Mouse (Mus musculus): ENCODE results near the gene Zfp128. TPM values are rescaled to one million over a fixed set of nuclear protein-coding genes. Genes with fewer than 3 reads are reported as not detected.
A peak's percentile ranks its signal among the peaks of the same experiment; 100 is the strongest.
"Not testable (repeated sequence)": the region's sequence is repeated elsewhere in the genome, so short reads cannot be mapped to it uniquely, and the experiment has no call there.

Gene Zfp128
- 5.4 and 5.9 TPM in 2 replicates for polyA plus RNA-seq (2016; fragmentation: Nextera tagmentation; extraction: Ambion mirVana)

DNA sequence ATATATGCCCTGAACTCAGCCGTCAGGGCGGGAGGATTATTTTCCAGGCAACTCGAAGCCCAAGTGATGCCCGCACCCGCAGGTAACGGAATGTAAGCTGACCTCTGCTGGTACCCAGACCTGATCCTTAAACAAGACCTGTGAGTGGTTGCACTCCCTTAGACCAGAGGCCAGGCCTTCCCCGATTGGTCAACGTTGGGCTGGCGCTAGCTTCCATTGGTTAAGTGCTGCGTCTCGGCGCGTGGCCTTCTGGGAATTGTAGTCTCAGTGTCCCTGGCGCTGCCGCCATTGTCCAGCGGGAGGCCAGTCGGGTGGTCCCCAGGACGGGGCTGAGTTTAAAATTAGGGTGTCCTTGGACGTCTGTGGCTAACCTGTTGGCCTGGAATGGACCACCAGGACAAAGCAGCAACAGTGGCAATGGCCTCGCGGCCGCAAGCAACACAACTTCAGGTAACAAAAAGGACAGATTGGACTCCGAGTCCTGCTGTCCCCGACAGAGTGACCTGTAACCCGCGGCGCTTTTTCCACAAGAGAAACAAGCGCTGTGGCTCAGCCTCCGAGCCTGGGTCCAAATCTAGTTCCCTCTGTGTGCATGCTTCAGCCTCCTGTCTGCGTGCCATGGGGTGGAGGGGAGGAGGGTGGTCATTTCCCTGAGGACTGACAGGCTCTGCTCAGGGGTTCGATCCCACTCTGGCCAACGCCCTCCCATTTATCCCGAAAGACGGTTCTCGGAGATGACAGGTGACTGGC, at the start of gene Zfp128:
TSS of gene Zfp128 (plus strand) at position 267 of the 750 bp plus-strand sequence.
- Histone ChIP-seq H3K27ac (no peak within 1 kb of the TSS), H3K4me1 (0 out of 2 replicates have a peak, but pooled peaks cover 6% of the 10 kb centered on the region), H3K9ac (peak within 1 kb of the TSS; percentile 81), H3K9me3 (no peaks in the 10 kb centered on the region), H3K36me3 (peaks cover 18% of the 10 kb centered on the region), H3K4me2 (replicated peaks) (peak within 1 kb of the TSS; percentile 70), H3K27me3 (no peaks in the 10 kb centered on the region), H3K4me3 (peak within 1 kb of the TSS; percentile 79)
- WGBS = 2% methylated on average over 35 of the region's 35 CpGs
- peak; percentile 100 for ATAC-seq (ENCODE audit: insufficient number of reproducible peaks, insufficient read depth, low FRiP score, low TSS enrichment)

GRCm38 (mm10) chr7:12834162-12835120, 46.5 kb upstream of the Zfp128 start, which contains the start of gene Zfp110:
Gene Zfp110, plus strand, starts transcription at chr7:12834761.
- Histone ChIP-seq H3K27me3 (no peaks in the 10 kb centered on the region), H3K4me1 (no peaks in the 10 kb centered on the region), H3K4me2 (replicated peaks) (peak within 1 kb of the TSS; percentile 52), H3K9ac (peak within 1 kb of the TSS; percentile 54), H3K36me3 (peaks cover 32% of the 10 kb centered on the region), H3K4me3 (peak within 1 kb of the TSS; percentile 54), H3K9me3 (peaks cover 37% of the 10 kb centered on the region), H3K27ac (peak within 1 kb of the TSS; percentile 36; the same call in 1 of the 2 replicates)
- 3% methylated on average over 47 of the region's 47 CpGs for WGBS
- ATAC-seq (ENCODE audit: insufficient number of reproducible peaks, insufficient read depth, low FRiP score, low TSS enrichment) = peak; percentile 97

- H3K4me2 ChIP-seq (replicated peaks) = peak overlapping the region; percentile 52
- no peaks in the 10 kb centered on the region for H3K4me1 ChIP-seq
- H3K9me3 ChIP-seq = peaks cover 43% of the 10 kb centered on the region
- peak overlapping the region; percentile 36; the same call in 1 of the 2 replicates for H3K27ac ChIP-seq
- H3K36me3 ChIP-seq = peaks cover 38% of the 10 kb centered on the region
- WGBS = 44% methylated on average over 13 of the region's 13 CpGs
- H3K27me3 ChIP-seq = no peaks in the 10 kb centered on the region
- H3K4me3 ChIP-seq = peak overlapping the region; percentile 54
- H3K9ac ChIP-seq = peak overlapping the region; percentile 54
- peak; percentile 39 for ATAC-seq (ENCODE audit: insufficient number of reproducible peaks, insufficient read depth, low FRiP score, low TSS enrichment)
Observed at GRCm38 (mm10) chr7:12835193-12835671, 45.7 kb upstream of the Zfp128 start.

DNA sequence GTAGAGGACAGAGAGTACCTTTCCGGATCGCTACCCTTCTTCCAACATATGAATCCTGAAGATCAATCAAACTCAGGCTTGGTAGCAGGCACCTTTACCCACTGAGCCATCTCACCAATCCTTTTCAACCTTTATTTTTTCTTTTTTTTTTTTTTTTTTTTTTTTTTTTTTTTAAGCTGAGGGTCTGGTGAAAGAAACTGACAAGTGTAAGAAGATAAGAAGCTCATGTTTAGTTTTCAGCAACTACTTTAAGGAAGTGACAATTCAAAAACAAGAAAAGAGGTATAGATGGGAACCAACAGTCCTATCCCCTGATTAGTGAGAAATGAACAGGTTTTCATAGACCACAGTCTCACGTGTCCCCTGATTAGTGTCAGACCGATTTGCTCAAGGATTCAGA, 45.2 kb upstream of the Zfp128 start:
- no peak overlapping the region for H3K27ac ChIP-seq
- H3K4me2 ChIP-seq (replicated peaks) = peak overlapping the region; percentile 52
- peaks cover 48% of the 10 kb centered on the region for H3K9me3 ChIP-seq
- no peaks in the 10 kb centered on the region for H3K4me1 ChIP-seq
- WGBS = 97% methylated on average over 4 of the region's 4 CpGs
- peaks cover 44% of the 10 kb centered on the region for H3K36me3 ChIP-seq
- no peak overlapping the region for H3K9ac ChIP-seq
- no peaks in the 10 kb centered on the region for H3K27me3 ChIP-seq
- H3K4me3 ChIP-seq = peak overlapping the region; percentile 54
- no peak for ATAC-seq (ENCODE audit: insufficient number of reproducible peaks, insufficient read depth, low FRiP score, low TSS enrichment)

DNA sequence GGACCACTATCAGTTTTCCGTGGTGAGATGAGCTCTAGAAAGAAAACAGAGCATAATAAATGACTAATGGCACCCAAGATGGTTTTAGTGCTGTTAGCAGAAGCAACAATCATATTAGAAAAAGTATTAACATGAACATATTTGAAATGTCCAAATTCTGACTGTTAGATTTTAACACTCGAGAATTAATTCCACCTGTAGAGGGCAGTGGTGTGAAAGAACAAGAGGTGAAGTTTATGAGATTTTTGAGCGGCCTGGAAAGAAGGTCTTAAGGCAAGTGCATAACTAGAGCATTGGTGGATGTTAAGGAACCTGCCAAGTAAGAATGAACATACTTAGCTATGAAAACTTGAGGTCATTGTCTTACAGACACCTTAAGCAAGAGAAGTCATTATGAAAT, 6.7 kb upstream of the Zfp128 start:
- Histone ChIP-seq H3K36me3 (no peaks in the 10 kb centered on the region), H3K4me1 (no peaks in the 10 kb centered on the region), H3K4me2 (replicated peaks) (no peak overlapping the region), H3K27me3 (no peaks in the 10 kb centered on the region), H3K9me3 (peaks cover 4% of the 10 kb centered on the region; the same call in 1 of the 2 replicates), H3K9ac (no peak overlapping the region), H3K4me3 (no peak overlapping the region), H3K27ac (no peak overlapping the region)
- 21% methylated on average over 3 of the region's 3 CpGs for WGBS
- ATAC-seq (ENCODE audit: insufficient number of reproducible peaks, insufficient read depth, low FRiP score, low TSS enrichment) = no peak

DNA sequence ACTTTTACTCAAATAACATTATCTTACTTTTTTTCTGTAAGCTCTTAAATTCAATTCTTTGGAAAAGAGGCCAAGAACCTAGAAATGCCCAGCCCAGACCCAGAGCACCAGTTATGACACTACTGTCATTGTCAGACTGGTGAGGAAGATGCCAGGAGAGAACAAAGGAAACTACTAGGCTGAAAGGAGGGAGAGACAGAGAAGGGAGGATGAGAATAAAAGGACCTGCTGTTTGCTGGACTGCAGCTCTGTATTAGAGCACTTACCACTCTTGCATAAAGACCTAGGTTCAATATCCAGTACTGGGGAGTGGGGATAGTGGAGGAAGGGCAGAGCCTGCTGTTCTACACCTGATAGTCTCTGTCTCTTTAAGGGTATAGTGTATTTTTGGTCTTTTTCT, 941 bp upstream of the Zfp128 start:
- peaks cover 8% of the 10 kb centered on the region; the same call in 1 of the 2 replicates for H3K36me3 ChIP-seq
- H3K4me3 ChIP-seq = no peak overlapping the region
- H3K4me1 ChIP-seq = 0 out of 2 replicates have a peak, but pooled peaks cover 6% of the 10 kb centered on the region
- H3K27me3 ChIP-seq = no peaks in the 10 kb centered on the region
- ATAC-seq (ENCODE audit: insufficient number of reproducible peaks, insufficient read depth, low FRiP score, low TSS enrichment) = no peak
- no peaks in the 10 kb centered on the region for H3K9me3 ChIP-seq
- no peak overlapping the region for H3K4me2 ChIP-seq (replicated peaks)
- H3K9ac ChIP-seq = no peak overlapping the region
- H3K27ac ChIP-seq = no peak overlapping the region

DNA sequence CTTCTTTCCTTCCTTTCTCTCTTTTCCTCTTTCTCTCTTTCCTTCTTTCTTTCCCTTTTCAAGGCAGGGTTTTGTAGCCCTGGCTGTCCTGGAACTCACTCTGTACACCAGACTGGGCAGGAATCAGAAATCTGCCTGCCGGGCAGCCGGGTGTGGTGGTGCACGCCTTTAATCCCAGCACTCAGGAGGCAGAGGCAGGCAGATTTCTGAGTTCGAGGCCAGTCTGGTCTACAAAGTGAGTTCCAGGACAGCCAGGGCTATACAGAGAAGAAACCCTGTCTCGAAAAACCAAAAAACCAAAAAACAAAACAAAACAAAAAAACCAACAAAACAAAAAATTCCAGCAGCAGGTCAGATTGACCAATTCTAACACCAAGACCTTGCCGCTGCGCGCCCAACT, 480 bp upstream of the Zfp128 start:
- not testable (repeated sequence) for H3K27me3 ChIP-seq, H3K9ac ChIP-seq, H3K9me3 ChIP-seq, H3K27ac ChIP-seq, H3K4me1 ChIP-seq
- Histone ChIP-seq H3K36me3 (peaks cover 12% of the 10 kb centered on the region), H3K4me2 (replicated peaks) (peak overlapping the region; percentile 70), H3K4me3 (peak overlapping the region; percentile 79)
- ATAC-seq (ENCODE audit: insufficient number of reproducible peaks, insufficient read depth, low FRiP score, low TSS enrichment) = 0 out of 2 replicates have a peak, but pooled peaks have one; percentile 5
- 44% methylated on average over 8 of the region's 8 CpGs for WGBS

GRCm38 (mm10) chr7:12886563-12887266, 5.7 kb downstream of the Zfp128 start:
- H3K27ac ChIP-seq = no peak overlapping the region
- no peak overlapping the region for H3K9ac ChIP-seq
- WGBS = 92% methylated on average over 12 of the region's 12 CpGs
- no peak overlapping the region for H3K4me3 ChIP-seq
- no peak overlapping the region for H3K4me2 ChIP-seq (replicated peaks)
- no peaks in the 10 kb centered on the region for H3K9me3 ChIP-seq
- ATAC-seq (ENCODE audit: insufficient number of reproducible peaks, insufficient read depth, low FRiP score, low TSS enrichment) = no peak
- no peaks in the 10 kb centered on the region for H3K27me3 ChIP-seq
- H3K36me3 ChIP-seq = peaks cover 67% of the 10 kb centered on the region
- H3K4me1 ChIP-seq = 0 out of 2 replicates have a peak, but pooled peaks cover 5% of the 10 kb centered on the region

GRCm38 (mm10) chr7:12887585-12887984, 6.6 kb downstream of the Zfp128 start:
- H3K27ac ChIP-seq = no peak overlapping the region
- ATAC-seq (ENCODE audit: insufficient number of reproducible peaks, insufficient read depth, low FRiP score, low TSS enrichment) = no peak
- H3K4me1 ChIP-seq = no peaks in the 10 kb centered on the region
- H3K27me3 ChIP-seq = no peaks in the 10 kb centered on the region
- H3K9ac ChIP-seq = no peak overlapping the region
- no peak overlapping the region for H3K4me3 ChIP-seq
- H3K36me3 ChIP-seq = peaks cover 75% of the 10 kb centered on the region
- no peaks in the 10 kb centered on the region for H3K9me3 ChIP-seq
- 95% methylated on average over 5 of the region's 5 CpGs for WGBS
- no peak overlapping the region for H3K4me2 ChIP-seq (replicated peaks)

- Histone ChIP-seq H3K4me2 (replicated peaks) (no peak overlapping the region), H3K4me1 (no peaks in the 10 kb centered on the region), H3K36me3 (peaks cover 59% of the 10 kb centered on the region), H3K4me3 (no peak overlapping the region), H3K27ac (no peak overlapping the region), H3K9me3 (no peaks in the 10 kb centered on the region), H3K27me3 (no peaks in the 10 kb centered on the region), H3K9ac (no peak overlapping the region)
- no peak for ATAC-seq (ENCODE audit: insufficient number of reproducible peaks, insufficient read depth, low FRiP score, low TSS enrichment)
- 93% methylated on average over 14 of the region's 14 CpGs for WGBS
Observed at GRCm38 (mm10) chr7:12890928-12891327, 10.0 kb downstream of the Zfp128 start.

DNA sequence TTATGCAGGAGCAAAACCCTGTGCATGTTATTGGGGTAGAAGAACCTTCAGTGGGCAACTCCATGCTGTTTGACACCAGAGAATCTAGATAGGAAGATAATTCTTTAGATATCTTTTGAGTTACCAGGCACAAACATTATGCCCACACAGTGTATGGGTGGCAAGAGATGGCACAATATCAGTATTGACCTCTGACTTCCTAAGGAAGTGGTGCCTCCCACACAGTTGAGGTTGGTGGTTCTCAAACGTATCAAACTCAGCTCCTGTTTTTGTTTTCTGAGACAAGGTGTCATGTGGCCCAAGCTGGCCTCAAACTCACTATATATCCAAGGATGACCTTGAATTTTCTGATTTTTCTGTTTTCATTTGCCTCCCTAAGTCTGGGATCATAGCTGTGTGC, 10.4 kb downstream of the Zfp128 start:
- Histone ChIP-seq H3K27ac (no peak overlapping the region), H3K36me3 (peaks cover 55% of the 10 kb centered on the region), H3K27me3 (no peaks in the 10 kb centered on the region), H3K4me1 (no peaks in the 10 kb centered on the region), H3K9ac (no peak overlapping the region), H3K4me3 (no peak overlapping the region), H3K4me2 (replicated peaks) (no peak overlapping the region), H3K9me3 (no peaks in the 10 kb centered on the region)
- no peak for ATAC-seq (ENCODE audit: insufficient number of reproducible peaks, insufficient read depth, low FRiP score, low TSS enrichment)
- WGBS = 64% methylated on average over 1 of the region's 1 CpGs

All from embryonic facial prominence, embryonic 12.5 days (tissue).